ENCODE assay signal across 9 mouse cellular contexts in genomic region chr11:8983237-8983861, GRCm38 (mm10). TPM values are rescaled to one million over a fixed set of nuclear protein-coding genes. Genes with fewer than 3 reads are reported as not detected.
DNase-seq lines count a peak whose midpoint lies in the region; ATAC-seq and TF ChIP-seq lines count a peak whose summit lies in the region.
"Had no signal": no experiment of that assay in that cellular context is flagged by ENCODE, and none has a peak within 500 bp of the region (broad histone marks: within the 10 kb centered on the region; RNA-seq: fewer than 3 reads in every experiment).

No protein-coding gene starts in this region.

- TF ChIP-seq POLR2A in ES-Bruce4 (IDR thresholded peaks at IDR 0.05; ENCODE audit: insufficient read depth, low read length), result no peak

- ATAC-seq in heart, postnatal 0 days (ENCODE audit: insufficient read depth, low read depth), result 0 out of 2 replicates have a peak, but pooled peaks have one; percentile 17

- H3K4me1 ChIP-seq in ES-Bruce4 (ENCODE audit: control insufficient read depth, insufficient read depth, low read length), result peaks cover 4% of the 10 kb centered on the region
- 0 out of 2 replicates have a peak, but pooled peaks cover 6% of the 10 kb centered on the region for H3K4me1 ChIP-seq in heart, postnatal 0 days (ENCODE audit: control insufficient read depth, insufficient read depth)
- H3K4me1 ChIP-seq: limb, embryonic 15.5 days had no signal

- no peaks in the 10 kb centered on the region for H3K27me3 ChIP-seq in ES-Bruce4 (ENCODE audit: control insufficient read depth, insufficient read depth, low read length, poor library complexity, severe bottlenecking)
- no peaks in the 10 kb centered on the region for H3K27me3 ChIP-seq in heart, postnatal 0 days (ENCODE audit: control insufficient read depth, insufficient read depth, low read length)

- no peak overlapping the region for H3K4me2 ChIP-seq in heart, postnatal 0 days (ENCODE audit: low read depth, low read length)
- H3K4me2 ChIP-seq: limb, embryonic 15.5 days had no signal

- no peaks in the 10 kb centered on the region for H3K36me3 ChIP-seq in ES-Bruce4 (ENCODE audit: control insufficient read depth, insufficient read depth, low read length, poor library complexity, severe bottlenecking)
- no peaks in the 10 kb centered on the region for H3K36me3 ChIP-seq in heart, postnatal 0 days (replicated peaks; ENCODE audit: control insufficient read depth, insufficient read depth, low read length)
- H3K36me3 ChIP-seq: limb, embryonic 15.5 days had no signal

- no peaks in the 10 kb centered on the region for H3K9me3 ChIP-seq in ES-Bruce4 (replicated peaks; ENCODE audit: control insufficient read depth, insufficient read depth, low read length, poor library complexity, severe bottlenecking)
- no peaks in the 10 kb centered on the region for H3K9me3 ChIP-seq in heart, postnatal 0 days (replicated peaks; ENCODE audit: control insufficient read depth, low read length)
- H3K9me3 ChIP-seq: limb, embryonic 15.5 days had no signal

- no peak overlapping the region for H3K27ac ChIP-seq in ES-Bruce4 (ENCODE audit: insufficient read depth, low read length)
- no peak overlapping the region for H3K27ac ChIP-seq in heart, postnatal 0 days (ENCODE audit: low read depth)
- H3K27ac ChIP-seq: limb, embryonic 15.5 days had no signal

- TF ChIP-seq EP300 in ES-Bruce4 (IDR thresholded peaks at IDR 0.05; ENCODE audit: insufficient read depth, low read depth, low read length), result no peak
- TF ChIP-seq EP300 in heart, postnatal 0 days (IDR thresholded peaks at IDR 0.05; ENCODE audit: low read depth), result no peak

- 39% methylated on average over 6 of the region's 6 CpGs for WGBS in heart, postnatal 0 days

- H3K4me3 ChIP-seq in ES-Bruce4 (ENCODE audit: low read depth, low read length), result no peak overlapping the region
- no peak overlapping the region for H3K4me3 ChIP-seq in heart, postnatal 0 days (ENCODE audit: low read depth, low read length)
- H3K4me3 ChIP-seq: limb, embryonic 15.5 days had no signal

- TF ChIP-seq CTCF in ES-Bruce4 (IDR thresholded peaks at IDR 0.05; ENCODE audit: low read depth, low read length), result peak; percentile 48
- TF ChIP-seq CTCF in heart, postnatal 0 days (IDR thresholded peaks at IDR 0.05; ENCODE audit: low read depth), result peak; percentile 92

- H3K9ac ChIP-seq in ES-Bruce4 (ENCODE audit: low read depth, poor library complexity, severe bottlenecking), result no peak overlapping the region
- no peak overlapping the region for H3K9ac ChIP-seq in heart, postnatal 0 days (replicated peaks; ENCODE audit: low read depth, low read length)
- H3K9ac ChIP-seq: limb, embryonic 15.5 days had no signal

- peak; percentile 32 for DNase-seq in adrenal gland, adult 8-10 months
- DNase-seq in embryo, embryonic 10.5 days (ENCODE audit: low spot score), result peak; percentile 85
- peak; percentile 52 for DNase-seq in heart, postnatal 0 days (ENCODE audit: low spot score)
- peak; percentile 64 for DNase-seq in layer of hippocampus, adult 9-11 months
- DNase-seq in lung, postnatal 25 days (ENCODE audit: low spot score), result peak; percentile 58
- DNase-seq in right cerebral cortex, adult 2 months (ENCODE audit: low spot score in 2 of 2), result peak; percentile 71 to 76
- DNase-seq in urinary bladder, adult 18-20 months (ENCODE audit: low spot score in 2 of 2), result peak; percentile 25 to 50

RNA-seq across cellular contexts. Expression of gene Pkd1l1, which starts 10.3 kb away (rescaled TPM):
- polyA plus RNA-seq in ES-Bruce4 (2011; ENCODE audit: insufficient read depth, insufficient read length, low read depth, missing spikeins), result 0.64 and 0.82 TPM in 2 replicates
- total RNA-seq in adrenal gland, adult 8-10 months (2022), result under 1 TPM; 0.05 to 0.15 (median 0.11) TPM
- not detected in 2 replicates for total RNA-seq in heart, postnatal 0 days (2014; rRNA removed; ENCODE audit: low replicate concordance)
- polyA plus RNA-seq in heart, postnatal 0 days (2015; fragmentation: Nextera tagmentation; extraction: Ambion mirVana), result 0.01 TPM in 1 of 2 replicates, not detected in the other

RNA-seq across cellular contexts. Expression of gene Hus1, which starts 27.6 kb away (rescaled TPM):
- 30.6 and 33.7 TPM in 2 replicates for polyA plus RNA-seq in ES-Bruce4 (2011; ENCODE audit: insufficient read depth, insufficient read length, low read depth, missing spikeins)
- 10 to 100 TPM in 2 of 4 experiments, 1 to 10 TPM in 2; 8.7 to 13.8 (median 10.2) TPM for total RNA-seq in adrenal gland, adult 8-10 months (2022)
- 13.7 and 14.4 TPM in 2 replicates for total RNA-seq in heart, postnatal 0 days (2014; rRNA removed; ENCODE audit: low replicate concordance)
- 8.1 and 8.4 TPM in 2 replicates for polyA plus RNA-seq in heart, postnatal 0 days (2015; fragmentation: Nextera tagmentation; extraction: Ambion mirVana)

Comparison
In these comparisons a context has a peak if more than half of its experiments do, and no peak if none do; other contexts are left out.
1. DNase-seq: peak in every context shown above with its lines; median percentile 85 in embryo, embryonic 10.5 days; 74 in right cerebral cortex, adult 2 months; 64 in layer of hippocampus, adult 9-11 months; 58 in lung, postnatal 25 days; 52 in heart, postnatal 0 days; 38 in urinary bladder, adult 18-20 months; 32 in adrenal gland, adult 8-10 months.